Mouse (Mus musculus) heart, postnatal 10 days (tissue): ENCODE measurements around the gene Bicc1. TPM values are rescaled to one million over a fixed set of nuclear protein-coding genes. Genes with fewer than 3 reads are reported as not detected.

Experiments
- DNase-seq, 2 experiments: peaks; one replicate each; pipeline ENCODE4 v3.0.0; 2021
- intact Hi-C: fragments of 180-260 bp; cut with DNase I; formaldehyde crosslinking; loops from one replicate; pipeline ENCODE4 v1.15.1; 2025
- total RNA-seq, 2 experiments: library from RNA; stranded (reverse); gene quantifications; 2 replicates each; pipeline ENCODE4 v1.2.3; 2021

Bicc1 gene
- total RNA-seq, 2 experiments from 2014 or later: 33.6 to 36.8 TPM

- DNase-seq: peak; percentile 65 to 67
- intact Hi-C loops: no loop called here
Measured at GRCm38 (mm10) chr10:71007956-71008355, 151.5 kb downstream of the Bicc1 start.

GRCm38 (mm10) chr10:71007516-71007915 is 152.0 kb downstream of the Bicc1 start:
- intact Hi-C loops: no loop called here
- no peak for DNase-seq

- intact Hi-C loops: no loop called here
- no peak for DNase-seq
Measured at GRCm38 (mm10) chr10:71007001-71007400, 152.5 kb downstream of the Bicc1 start.

DNA sequence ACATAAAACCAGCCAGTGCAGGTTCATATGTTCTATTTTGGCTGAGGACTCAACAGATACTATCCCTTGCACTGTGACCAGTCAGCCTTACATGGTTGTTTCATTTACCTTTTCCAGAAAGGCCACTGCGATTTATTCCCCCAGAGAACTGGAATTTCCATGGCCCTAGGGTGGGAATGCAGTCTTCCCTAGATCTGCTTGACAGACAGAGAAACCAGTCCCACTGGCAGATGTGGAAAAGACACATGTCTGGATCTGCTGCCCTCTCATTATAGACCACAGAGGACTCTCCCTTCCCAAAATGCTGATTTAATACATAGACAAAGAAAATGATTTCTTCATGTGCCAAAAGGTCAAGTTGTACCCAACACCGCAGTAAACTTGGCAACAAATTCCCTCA is 156.6 kb downstream of the Bicc1 start:
- intact Hi-C loops: no loop called here
- no peak for DNase-seq

DNA sequence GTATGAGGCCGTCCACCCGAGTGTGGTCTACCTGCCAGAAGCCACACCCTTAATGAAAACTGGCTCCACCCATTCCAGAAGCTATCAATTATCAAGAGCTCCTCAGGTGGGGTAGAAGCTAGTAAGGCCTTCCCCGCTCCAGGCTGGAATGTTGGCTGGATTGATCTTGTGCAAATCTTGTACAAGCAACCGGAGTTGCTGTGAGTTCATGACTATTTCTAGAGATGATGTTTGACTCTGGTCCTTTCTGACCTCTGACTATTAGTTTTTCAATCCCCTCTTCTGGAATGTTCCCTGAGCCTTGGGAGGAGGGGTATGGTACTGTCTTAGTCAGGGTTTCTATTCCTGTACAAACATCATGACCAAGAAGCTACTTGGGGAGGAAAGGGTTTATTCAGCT is 157.3 kb downstream of the Bicc1 start:
- no peak for DNase-seq
- intact Hi-C loops: no loop called here

- DNase-seq: no peak
- intact Hi-C loops: no loop called here
Measured at GRCm38 (mm10) chr10:70998136-70998535, 161.4 kb downstream of the Bicc1 start.

DNA sequence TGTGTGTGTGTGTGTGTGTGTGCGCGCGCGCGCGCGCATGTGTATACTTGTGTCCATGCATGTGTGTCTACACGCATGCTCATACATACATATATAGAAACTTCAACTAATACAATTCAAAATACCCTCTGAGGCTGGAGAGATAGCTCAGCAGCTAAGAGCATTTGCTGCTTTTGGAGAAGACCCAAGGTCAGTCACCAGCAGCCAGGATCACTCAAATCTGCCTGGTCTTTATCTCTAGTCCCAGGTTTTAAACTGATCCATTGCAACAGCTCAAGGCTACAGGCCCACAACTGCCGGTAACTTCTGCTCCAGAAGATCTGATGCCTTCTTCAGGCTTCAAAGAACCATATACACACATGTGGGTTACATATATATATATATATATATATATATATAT is 163.4 kb downstream of the Bicc1 start:
- intact Hi-C loops: no loop called here
- DNase-seq: no peak

DNA sequence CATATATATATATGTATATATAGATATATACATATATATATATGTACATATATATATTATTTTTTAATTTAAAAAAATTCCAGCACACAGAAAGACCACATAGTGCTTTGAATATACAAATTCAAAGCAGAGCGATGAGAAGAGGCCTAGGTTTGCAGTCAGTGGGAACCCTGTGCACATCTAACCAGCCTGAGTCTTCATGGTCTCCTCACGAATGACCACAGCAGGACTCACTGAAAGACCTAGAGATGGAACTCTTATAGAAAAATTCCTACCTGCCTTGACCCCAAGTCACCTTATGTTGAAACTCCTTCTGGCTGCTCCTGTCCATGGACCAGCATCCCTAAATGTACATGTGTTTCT is 165.4 kb downstream of the Bicc1 start:
- no peak for DNase-seq
- intact Hi-C loops: no loop called here

DNA sequence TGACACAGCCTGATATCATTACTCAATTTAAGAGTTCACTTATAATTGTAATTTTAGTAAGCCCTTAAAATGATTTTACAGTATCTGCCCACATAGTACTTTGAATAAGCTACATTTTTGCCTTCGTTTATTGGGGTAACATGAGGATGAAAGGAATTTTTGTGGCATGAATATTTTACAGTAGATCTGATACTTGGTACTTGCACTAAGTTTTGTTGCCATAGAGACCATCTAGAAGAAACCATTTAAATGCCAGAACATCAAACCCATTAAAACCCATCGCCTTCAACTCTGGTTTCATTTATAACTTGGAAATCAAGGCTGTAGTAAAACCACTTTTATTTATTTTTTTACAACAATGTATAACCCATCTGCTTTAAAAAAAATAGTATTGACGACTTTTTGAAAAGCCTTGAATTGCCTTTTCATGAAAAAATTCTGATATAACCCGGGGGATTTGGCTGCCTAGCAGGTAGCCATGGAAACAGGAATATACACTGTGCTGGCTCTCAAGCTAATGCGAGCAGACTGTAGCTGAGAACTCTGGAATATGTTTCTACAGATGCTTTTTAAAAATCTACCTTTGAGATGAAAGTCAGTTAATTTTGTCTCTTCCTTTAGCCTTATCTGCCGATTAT is 165.9 kb downstream of the Bicc1 start:
- DNase-seq: no peak
- intact Hi-C loops: no loop called here

DNA sequence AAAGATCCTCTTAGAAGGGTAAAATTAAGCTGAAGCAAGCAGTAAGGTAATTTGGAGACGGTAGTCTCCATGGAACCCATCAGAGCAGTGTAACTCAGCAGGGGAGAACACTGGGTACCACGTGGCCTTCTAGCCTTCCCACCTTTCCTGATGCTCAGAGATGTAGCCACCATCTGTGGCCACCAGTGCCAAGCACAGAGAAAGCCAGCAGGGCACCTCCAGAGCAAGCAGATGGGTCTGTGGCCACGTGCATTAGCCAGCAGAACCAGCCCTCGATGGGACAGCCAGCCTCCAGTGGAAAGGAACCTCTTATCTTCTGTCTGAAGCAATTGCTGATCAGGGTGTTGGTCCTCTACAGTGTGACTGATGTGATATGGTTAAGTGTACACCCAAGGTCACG is 172.1 kb downstream of the Bicc1 start:
- intact Hi-C loops: no loop called here

GRCm38 (mm10) chr10:70983036-70983670 is 176.3 kb downstream of the Bicc1 start:
- intact Hi-C loops: no loop called here
- DNase-seq: no peak

More for the DNA sequence above, 172.1 kb downstream of the Bicc1 start:
- DNase-seq: no peak

DNA sequence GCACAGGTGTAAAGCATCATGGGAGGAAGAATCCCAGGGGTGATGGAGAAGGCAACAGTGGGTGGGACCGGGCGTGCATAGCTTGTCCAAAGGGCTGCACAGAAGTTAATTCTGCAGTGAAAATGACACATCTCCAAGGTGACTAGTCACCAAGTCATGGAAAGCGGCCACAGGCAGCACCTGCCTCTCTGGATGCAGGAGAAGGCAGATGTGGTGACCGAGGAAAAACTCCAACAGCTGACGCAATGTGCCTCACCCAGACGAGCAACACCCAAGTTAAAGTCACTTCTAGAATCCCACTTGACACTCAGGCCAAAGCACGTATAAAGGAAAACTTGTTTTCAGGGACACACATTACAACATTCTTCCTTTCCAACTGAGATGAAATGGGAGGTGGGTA is 177.3 kb downstream of the Bicc1 start:
- no peak for DNase-seq
- intact Hi-C loops: no loop called here

DNA sequence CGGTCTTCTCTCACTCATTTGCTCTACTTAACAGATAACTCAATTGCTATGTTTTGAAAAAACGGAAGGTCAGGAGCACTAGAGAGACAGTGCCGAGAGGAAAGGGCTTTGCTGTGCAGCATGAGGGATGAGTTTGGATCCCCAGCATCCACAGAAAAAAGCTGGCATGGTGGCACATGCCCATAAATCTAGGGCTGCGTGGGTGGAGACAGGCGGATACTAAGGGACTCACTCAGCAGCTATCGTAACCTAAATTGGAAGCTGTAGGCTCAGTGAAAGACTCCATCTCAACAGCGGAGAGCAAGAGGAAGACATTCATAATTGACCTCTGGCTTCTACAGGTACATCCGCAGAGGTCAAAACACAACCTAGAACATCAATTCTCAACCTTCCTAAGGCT is 179.8 kb downstream of the Bicc1 start:
- intact Hi-C loops: no loop called here

GRCm38 (mm10) chr10:70977141-70977540 is 182.4 kb downstream of the Bicc1 start:
- intact Hi-C loops: no loop called here
- DNase-seq: no peak

More for the DNA sequence above, 179.8 kb downstream of the Bicc1 start:
- DNase-seq: no peak

DNA sequence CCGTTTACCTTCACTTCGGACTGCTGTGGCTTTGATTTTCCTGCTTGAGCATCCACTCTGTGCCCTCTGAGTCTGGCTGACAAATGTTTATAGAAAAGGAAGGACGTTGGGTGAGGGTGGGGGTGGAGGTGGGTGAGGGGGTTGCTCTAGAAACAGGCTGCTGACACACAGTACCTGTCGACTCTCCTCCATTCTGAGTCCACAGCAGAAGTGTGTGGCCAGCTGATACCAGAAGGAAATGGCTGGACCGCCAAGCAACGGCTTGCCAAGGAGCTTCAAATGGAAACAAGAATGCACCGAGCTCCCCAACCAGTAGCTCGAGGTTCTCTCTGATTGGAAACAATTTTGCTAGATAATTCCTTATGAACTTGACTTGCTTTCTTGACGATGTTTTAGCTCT is 182.9 kb downstream of the Bicc1 start:
- intact Hi-C loops: no loop called here
- DNase-seq: no peak

GRCm38 (mm10) chr10:70971156-70971555 is 188.3 kb downstream of the Bicc1 start:
- intact Hi-C loops: no loop called here
- no peak for DNase-seq

GRCm38 (mm10) chr10:70968848-70969683 is 190.4 kb downstream of the Bicc1 start:
- peak; percentile 51 to 57 for DNase-seq
- intact Hi-C loops: no loop called here

DNA sequence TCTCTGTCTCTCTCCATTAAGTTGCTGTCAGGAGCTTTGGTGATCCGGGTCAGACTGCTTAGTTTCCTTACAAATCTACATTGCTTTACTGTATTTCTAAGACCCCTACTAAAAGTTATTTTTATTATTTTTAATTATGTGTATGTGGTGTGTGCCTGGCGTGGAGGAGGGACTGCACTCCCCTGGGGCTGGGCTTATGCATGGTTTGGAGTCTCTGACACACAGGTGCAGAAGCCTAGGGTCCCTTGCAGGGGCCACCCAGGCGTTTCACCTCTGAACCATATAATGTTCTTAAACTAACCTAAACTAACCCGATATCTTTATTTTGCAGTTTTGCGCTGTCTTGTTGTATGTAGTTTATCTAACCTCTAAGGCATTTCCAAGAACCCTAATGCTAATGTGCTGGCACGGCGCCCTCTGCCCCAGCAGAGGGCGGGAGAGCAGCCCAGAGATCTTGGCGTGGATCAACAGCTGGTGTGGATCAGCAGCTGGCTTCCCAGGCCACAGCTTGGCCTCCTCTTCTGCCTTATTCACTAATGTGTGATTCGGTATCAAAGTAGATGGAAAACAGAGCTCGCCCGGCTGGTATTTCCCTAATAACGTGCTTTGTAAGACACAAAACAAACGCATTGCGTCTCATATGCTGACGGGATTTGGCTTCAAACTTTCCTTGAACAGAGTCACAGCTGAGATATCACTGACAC is 192.7 kb downstream of the Bicc1 start:
- intact Hi-C loops: no loop called here
- DNase-seq: peak; percentile 71 to 73

GRCm38 (mm10) chr10:70964706-70965105 is 194.8 kb downstream of the Bicc1 start:
- DNase-seq: no peak
- intact Hi-C loops: loop anchor here (5.0 kb wide), 5 partner anchors 152 to 647 kb away; no protein-coding TSS in a partner anchor

DNA sequence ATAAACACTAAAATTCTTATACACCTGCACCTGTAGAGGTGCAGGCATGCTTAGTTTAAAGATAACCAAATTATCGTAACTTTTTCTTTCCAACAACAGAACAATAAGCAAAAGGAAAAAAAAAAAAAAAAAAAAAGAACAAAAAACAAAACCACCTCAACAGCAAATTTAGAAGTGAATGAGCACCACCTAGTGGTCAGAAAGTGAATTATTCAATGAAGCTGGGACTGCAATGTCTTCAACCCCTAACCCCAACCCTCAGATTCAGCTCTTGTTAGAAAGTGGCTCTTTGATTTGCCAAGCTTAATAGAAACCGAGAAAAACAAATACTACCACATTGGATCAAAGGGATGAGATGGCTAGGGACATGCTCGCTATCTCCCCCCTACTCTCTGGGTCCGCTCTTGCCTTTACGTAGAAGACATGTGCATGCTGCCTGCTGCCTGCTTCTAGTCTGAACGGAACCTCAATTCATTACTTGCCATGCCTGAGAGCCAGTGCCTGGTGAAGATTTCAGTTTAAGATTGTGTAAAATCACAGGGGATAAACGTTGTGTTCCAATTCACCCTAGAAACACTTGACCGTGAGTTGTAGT is 195.8 kb downstream of the Bicc1 start:
- intact Hi-C loops: loop anchor here (2.0 to 5.0 kb wide), 6 partner anchors 151 to 646 kb away; no protein-coding TSS in a partner anchor
- DNase-seq: peak; percentile 72 to 78

DNA sequence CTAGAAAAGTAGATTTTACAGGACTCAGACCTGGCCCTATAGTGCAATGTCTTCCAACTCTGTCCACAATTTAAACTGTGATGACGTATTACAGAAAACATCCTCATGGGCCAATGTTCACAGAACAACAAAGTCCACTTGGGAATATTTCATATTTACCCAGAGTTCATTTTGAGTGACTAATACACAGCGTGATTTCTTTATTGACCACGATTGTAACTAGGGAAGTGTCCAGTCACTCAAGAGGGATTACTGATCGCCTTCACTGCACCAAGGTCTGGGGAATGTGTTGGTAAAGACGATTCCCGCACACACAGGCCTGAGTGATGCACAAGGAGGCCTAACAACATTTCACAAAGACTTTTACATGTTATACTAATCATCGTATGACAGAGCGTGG is 197.9 kb downstream of the Bicc1 start:
- intact Hi-C loops: loop anchor here (2.0 to 5.0 kb wide), 6 partner anchors 149 to 644 kb away; no protein-coding TSS in a partner anchor
- no peak for DNase-seq
